10 mouse cellular contexts compared by ENCODE assay signal in the genomic region with DNA sequence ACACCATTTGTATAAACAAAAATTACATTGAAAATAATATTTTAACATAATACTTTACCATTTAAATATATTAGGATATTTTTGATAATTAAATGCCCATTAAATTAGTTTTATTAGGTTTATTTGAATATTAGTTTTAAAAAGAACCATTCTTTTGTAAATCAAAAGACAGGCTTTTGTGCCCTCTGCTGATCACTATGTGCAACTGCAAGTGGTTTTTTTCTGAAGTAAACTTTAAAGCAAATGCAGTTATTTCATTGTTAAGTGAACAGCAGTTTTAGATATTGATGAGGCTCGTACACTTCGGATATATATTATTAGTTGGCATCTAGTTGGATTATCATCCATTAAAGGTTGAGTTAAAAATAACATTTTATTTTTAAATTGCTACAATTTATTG.
DNase-seq lines count a peak whose midpoint lies in the region; ATAC-seq and TF ChIP-seq lines count a peak whose summit lies in the region.
"Had no signal": no experiment of that assay in that cellular context is flagged by ENCODE, and none has a peak within 500 bp of the region (broad histone marks: within the 10 kb centered on the region; RNA-seq: fewer than 3 reads in every experiment).

No protein-coding gene starts in this region.

- H3K9ac ChIP-seq in embryonic facial prominence, embryonic 11.5 days (replicated peaks; ENCODE audit: low read length): no peak overlapping the region
- H3K9ac ChIP-seq: midbrain, embryonic 12.5 days; stomach, embryonic 15.5 days had no signal

- H3K27ac ChIP-seq in embryonic facial prominence, embryonic 11.5 days (replicated peaks; ENCODE audit: low read depth, low read length): no peak overlapping the region
- no peak overlapping the region for H3K27ac ChIP-seq in embryonic facial prominence, embryonic 10.5 days (replicated peaks)
- no peak overlapping the region for H3K27ac ChIP-seq in left cerebral cortex, adult 2 months
- H3K27ac ChIP-seq: midbrain, embryonic 12.5 days; stomach, embryonic 15.5 days had no signal

- no peaks in the 10 kb centered on the region for H3K4me1 ChIP-seq in embryonic facial prominence, embryonic 11.5 days (ENCODE audit: control insufficient read depth, insufficient read depth, low read length)
- H3K4me1 ChIP-seq in embryonic facial prominence, embryonic 10.5 days: no peaks in the 10 kb centered on the region
- no peaks in the 10 kb centered on the region for H3K4me1 ChIP-seq in E14TG2a.4 (replicated peaks; ENCODE audit: low read depth, low read length)
- H3K4me1 ChIP-seq: midbrain, embryonic 12.5 days; stomach, embryonic 15.5 days had no signal

- DNase-seq in embryonic facial prominence, embryonic 11.5 days (ENCODE audit: low spot score): peak; percentile 63
- no peak for DNase-seq in embryonic facial prominence, embryonic 10.5 days (ENCODE audit: low spot score)
- no peak for DNase-seq in left cerebral cortex, adult 2 months (ENCODE audit: extremely low spot score in 1 of 2, low spot score in 2 of 2)
- no peak for DNase-seq in left cerebral cortex, postnatal 25 days (ENCODE audit: low spot score in 2 of 2)
- peak; percentile 10 for DNase-seq in lung, postnatal 25 days (ENCODE audit: low spot score)
- DNase-seq in adrenal gland, postnatal 14 days: no peak
- no peak for DNase-seq in frontal cortex, postnatal 14 days (ENCODE audit: low spot score in 2 of 2)

- H3K4me2 ChIP-seq in embryonic facial prominence, embryonic 11.5 days (ENCODE audit: low read depth, low read length): no peak overlapping the region
- H3K4me2 ChIP-seq: midbrain, embryonic 12.5 days; stomach, embryonic 15.5 days had no signal

- H3K4me3 ChIP-seq in embryonic facial prominence, embryonic 11.5 days (ENCODE audit: low read depth, low read length): no peak overlapping the region
- no peak overlapping the region for H3K4me3 ChIP-seq in embryonic facial prominence, embryonic 10.5 days
- no peak overlapping the region for H3K4me3 ChIP-seq in left cerebral cortex, adult 2 months
- H3K4me3 ChIP-seq in E14TG2a.4 (replicated peaks; ENCODE audit: low read length): no peak overlapping the region
- H3K4me3 ChIP-seq: midbrain, embryonic 12.5 days; stomach, embryonic 15.5 days had no signal

- intact Hi-C loops in left cerebral cortex, adult 2 months (cut with DNase I): loop anchor here (1.0 to 5.0 kb wide), 4 partner anchors 119 to 745 kb away; partner anchors contain the start of gene Ccser1
- intact Hi-C loops in left cerebral cortex, postnatal 25 days (cut with DNase I): loop anchor here (1.0 to 5.0 kb wide), 4 partner anchors 119 to 744 kb away; partner anchors contain the start of gene Ccser1

- 29% methylated on average over 2 of the region's 2 CpGs for WGBS in embryonic facial prominence, embryonic 11.5 days
- WGBS in embryonic facial prominence, embryonic 10.5 days: 33% methylated on average over 2 of the region's 2 CpGs

- TF ChIP-seq CTCF in left cerebral cortex, adult 2 months (IDR thresholded peaks at IDR 0.05): peak; percentile 92
- TF ChIP-seq CTCF in E14TG2a.4 (conservative IDR thresholded peaks at IDR 0.05; ENCODE audit: low read length): peak; percentile 59

- no peaks in the 10 kb centered on the region for H3K27me3 ChIP-seq in embryonic facial prominence, embryonic 11.5 days (ENCODE audit: control insufficient read depth, insufficient read depth, low read length)
- no peaks in the 10 kb centered on the region for H3K27me3 ChIP-seq in embryonic facial prominence, embryonic 10.5 days (replicated peaks; ENCODE audit: low read depth, poor library complexity, severe bottlenecking)
- no peaks in the 10 kb centered on the region for H3K27me3 ChIP-seq in E14TG2a.4 (ENCODE audit: insufficient read depth, low read length)
- H3K27me3 ChIP-seq: midbrain, embryonic 12.5 days; stomach, embryonic 15.5 days had no signal

- no peaks in the 10 kb centered on the region for H3K9me3 ChIP-seq in embryonic facial prominence, embryonic 11.5 days (replicated peaks; ENCODE audit: control insufficient read depth, low read length)
- no peaks in the 10 kb centered on the region for H3K9me3 ChIP-seq in embryonic facial prominence, embryonic 10.5 days
- H3K9me3 ChIP-seq in E14TG2a.4 (ENCODE audit: low read length): no peaks in the 10 kb centered on the region
- H3K9me3 ChIP-seq: midbrain, embryonic 12.5 days; stomach, embryonic 15.5 days had no signal

- H3K36me3 ChIP-seq in embryonic facial prominence, embryonic 11.5 days (replicated peaks; ENCODE audit: control insufficient read depth, insufficient read depth, low read depth, low read length): no peaks in the 10 kb centered on the region
- H3K36me3 ChIP-seq in embryonic facial prominence, embryonic 10.5 days (replicated peaks): no peaks in the 10 kb centered on the region
- H3K36me3 ChIP-seq in E14TG2a.4 (ENCODE audit: insufficient read depth, low read length): no peaks in the 10 kb centered on the region
- H3K36me3 ChIP-seq: midbrain, embryonic 12.5 days; stomach, embryonic 15.5 days had no signal

- ATAC-seq in embryonic facial prominence, embryonic 11.5 days (replicated peaks; ENCODE audit: insufficient number of reproducible peaks, low FRiP score, low TSS enrichment, low read depth): no peak

Comparison
In these comparisons a context has a peak if more than half of its experiments do, and no peak if none do; other contexts are left out.
1. DNase-seq: peak in embryonic facial prominence, embryonic 11.5 days (single experiment) and lung, postnatal 25 days (single experiment); none in embryonic facial prominence, embryonic 10.5 days (single experiment), left cerebral cortex, adult 2 months (0 of 2), left cerebral cortex, postnatal 25 days (0 of 2), adrenal gland, postnatal 14 days (single experiment) and frontal cortex, postnatal 14 days (0 of 2).